Mouse (Mus musculus) midbrain, embryonic 15.5 days (tissue): ENCODE data around the gene Slc25a11. TPM values are rescaled to one million over a fixed set of nuclear protein-coding genes. Genes with fewer than 3 reads are reported as not detected.

Source experiments
- ATAC-seq: fragments of 200-750 bp; cut with Nextera tagmentation; replicated peaks from 2 replicates; pipeline ENCODE4 v1.8.0; 2017; ENCODE audit warnings: moderate TSS enrichment
- H3K27ac ChIP-seq: fragments of 300-500 bp; sonication (generic); 2 replicates; pipeline ENCODE4 v1.5.1; 2015; ENCODE audit warnings: mild to moderate bottlenecking, inconsistent platforms
- H3K27me3 ChIP-seq: fragments of 300-500 bp; sonication (generic); replicated peaks from 2 replicates; pipeline ENCODE4 v1.6.1; 2015; ENCODE audit warnings: inconsistent platforms
- H3K36me3 ChIP-seq: fragments of 300-500 bp; sonication (generic); replicated peaks from 2 replicates; pipeline ENCODE4 v1.6.1; 2015; ENCODE audit warnings: inconsistent platforms
- H3K4me1 ChIP-seq: fragments of 300-500 bp; sonication (generic); 2 replicates; pipeline ENCODE4 v1.6.1; 2015; ENCODE audit warnings: inconsistent platforms
- H3K4me2 ChIP-seq: fragments of 300-500 bp; sonication (generic); 2 replicates; pipeline ENCODE4 v1.6.1; 2015; ENCODE audit warnings: inconsistent platforms, mild to moderate bottlenecking, moderate library complexity
- H3K4me3 ChIP-seq: fragments of 300-500 bp; sonication (generic); 2 replicates; pipeline ENCODE4 v1.5.1; 2015; ENCODE audit warnings: mild to moderate bottlenecking, inconsistent platforms
- H3K9ac ChIP-seq: fragments of 300-500 bp; sonication (generic); 2 replicates; pipeline ENCODE4 v1.6.1; 2015; ENCODE audit warnings: mild to moderate bottlenecking, inconsistent platforms
- H3K9me3 ChIP-seq: fragments of 300-500 bp; sonication (generic); 2 replicates; pipeline ENCODE4 v1.6.1; 2016; ENCODE audit warnings: inconsistent platforms
- WGBS: fragments of 180-500 bp; shearing (Covaris S2); methylation state at CpG from one replicate; pipeline ENCODE4 v1.1.7; 2015; ENCODE audit warnings: mixed read lengths; 5-methylcytosine and 5-hydroxymethylcytosine counted together
- polyA plus RNA-seq: library from polyadenylated mRNA; unstranded; fragments of >200 nt; fragmentation: Nextera tagmentation; extraction: Ambion mirVana; gene quantifications from 2 replicates; pipeline ENCODE4 v1.2.1, GENCODE M21; 2015

Slc25a11 gene
- polyA plus RNA-seq, 1 experiment from 2014 or later, result 180 TPM

DNA sequence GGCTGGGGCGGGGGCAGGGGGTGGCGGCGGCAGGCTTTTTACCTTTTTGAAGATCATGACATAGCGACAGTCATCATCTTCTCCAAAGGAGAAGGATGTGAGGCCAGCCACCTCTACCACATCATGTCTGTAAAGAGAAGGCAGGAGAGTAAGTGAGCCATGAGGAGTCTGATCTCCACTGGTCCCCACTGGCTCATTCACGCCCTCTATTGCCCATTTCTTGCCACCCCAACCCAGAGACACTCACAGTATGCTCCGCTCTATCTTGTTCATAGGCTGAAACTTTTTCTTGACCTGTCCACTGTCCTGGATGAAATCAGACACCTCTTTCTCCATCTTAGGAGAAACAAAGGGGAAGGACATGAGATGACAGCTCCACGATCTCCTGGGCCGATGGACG lies 17.5 kb upstream of the Slc25a11 start:
- Histone ChIP-seq H3K27me3 (no peaks in the 10 kb centered on the region), H3K4me3 (no peak overlapping the region), H3K27ac (no peak overlapping the region), H3K9me3 (no peaks in the 10 kb centered on the region), H3K36me3 (peaks cover 29% of the 10 kb centered on the region), H3K4me1 (peaks cover 15% of the 10 kb centered on the region), H3K9ac (no peak overlapping the region), H3K4me2 (no peak overlapping the region)
- ATAC-seq, result no peak
- WGBS, result 94% methylated on average over 9 of the region's 9 CpGs

DNA sequence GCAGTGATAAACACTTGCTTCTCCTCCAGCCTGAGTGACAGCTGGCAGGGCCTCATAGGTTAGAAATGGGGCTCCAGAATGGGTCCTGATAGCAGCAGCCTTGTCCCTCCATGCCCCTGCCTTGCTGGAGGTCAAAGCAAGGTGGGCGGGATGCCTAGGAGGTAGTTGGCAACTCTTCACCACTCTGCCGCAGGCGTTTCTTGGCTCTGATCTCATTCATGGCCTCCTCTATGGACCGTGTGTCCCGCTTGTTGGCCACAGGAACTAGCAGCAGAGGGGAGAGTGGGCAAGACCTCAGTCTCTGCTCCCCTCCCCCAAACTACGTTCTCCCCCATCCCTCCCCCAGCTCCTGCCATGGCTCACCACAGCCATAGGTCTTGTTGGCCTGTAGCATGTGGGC lies 16.7 kb upstream of the Slc25a11 start:
- Histone ChIP-seq H3K4me2 (no peak overlapping the region), H3K9ac (no peak overlapping the region), H3K9me3 (no peaks in the 10 kb centered on the region), H3K36me3 (peaks cover 29% of the 10 kb centered on the region), H3K27ac (no peak overlapping the region), H3K4me3 (no peak overlapping the region), H3K4me1 (peaks cover 15% of the 10 kb centered on the region), H3K27me3 (no peaks in the 10 kb centered on the region)
- ATAC-seq, result no peak
- 92% methylated on average over 6 of the region's 6 CpGs for WGBS

DNA sequence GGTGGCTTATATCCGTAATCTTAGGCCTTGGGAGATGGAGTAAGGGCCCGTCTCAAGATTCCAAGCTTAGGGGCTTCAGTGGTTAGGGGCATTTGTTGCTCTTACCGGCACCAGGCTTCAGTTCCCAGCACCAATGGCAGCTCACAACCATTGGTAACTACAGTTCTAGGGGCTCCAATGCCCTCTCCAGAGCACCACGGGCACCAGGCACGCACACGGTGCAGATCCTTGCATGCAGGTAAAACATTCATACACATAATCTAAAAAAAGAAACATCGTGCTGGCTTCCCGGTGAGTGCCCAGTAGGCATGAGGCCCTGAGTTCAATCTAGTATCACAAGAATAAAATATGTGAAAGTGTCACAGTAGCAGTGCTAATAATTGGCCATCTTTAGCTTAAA lies 15.8 kb upstream of the Slc25a11 start:
- no peaks in the 10 kb centered on the region for H3K9me3 ChIP-seq
- H3K27me3 ChIP-seq, result no peaks in the 10 kb centered on the region
- ATAC-seq, result no peak
- no peak overlapping the region for H3K4me3 ChIP-seq
- no peak overlapping the region for H3K27ac ChIP-seq
- no peak overlapping the region for H3K4me2 ChIP-seq
- no peak overlapping the region for H3K9ac ChIP-seq
- peaks cover 29% of the 10 kb centered on the region for H3K36me3 ChIP-seq
- H3K4me1 ChIP-seq, result peaks cover 12% of the 10 kb centered on the region
- 86% methylated on average over 8 of the region's 8 CpGs for WGBS

DNA sequence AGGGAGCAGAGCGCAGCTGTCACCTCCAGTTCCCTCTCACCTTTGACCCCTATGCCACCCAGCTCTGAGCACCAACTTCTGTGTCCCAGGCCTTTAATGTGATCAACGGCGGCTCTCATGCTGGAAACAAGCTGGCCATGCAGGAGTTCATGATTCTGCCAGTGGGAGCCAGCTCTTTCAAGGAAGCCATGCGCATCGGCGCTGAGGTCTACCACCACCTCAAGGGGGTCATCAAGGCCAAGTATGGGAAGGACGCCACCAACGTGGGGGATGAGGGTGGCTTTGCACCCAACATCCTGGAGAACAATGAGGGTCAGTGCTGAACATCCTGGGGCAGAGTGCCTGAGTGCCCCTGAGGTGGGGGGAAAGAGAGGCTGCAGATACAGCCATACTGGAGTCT lies 13.3 kb upstream of the Slc25a11 start:
- Histone ChIP-seq H3K4me3 (no peak overlapping the region), H3K27ac (no peak overlapping the region), H3K4me2 (no peak overlapping the region), H3K4me1 (peaks cover 11% of the 10 kb centered on the region), H3K27me3 (0 out of 2 replicates have a peak, but pooled peaks cover 2% of the 10 kb centered on the region), H3K36me3 (peaks cover 29% of the 10 kb centered on the region), H3K9ac (no peak overlapping the region), H3K9me3 (no peaks in the 10 kb centered on the region)
- ATAC-seq, result no peak
- 92% methylated on average over 8 of the region's 8 CpGs for WGBS

DNA sequence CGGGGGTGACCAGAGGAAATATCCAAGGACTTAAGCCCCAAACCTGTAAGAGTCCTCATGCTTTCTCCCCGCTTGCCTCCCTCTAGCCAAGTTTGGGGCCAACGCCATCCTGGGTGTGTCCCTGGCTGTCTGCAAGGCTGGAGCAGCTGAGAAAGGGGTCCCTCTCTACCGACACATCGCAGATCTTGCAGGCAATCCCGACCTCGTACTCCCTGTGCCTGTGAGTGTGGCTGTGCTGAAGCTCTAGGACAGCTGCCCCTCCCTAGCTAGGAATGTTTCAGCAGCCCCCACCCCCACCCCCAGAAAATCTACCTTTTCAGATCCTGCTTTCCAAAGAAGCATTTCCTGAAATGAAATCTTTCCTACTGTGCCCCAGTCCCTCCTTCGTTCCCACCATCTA lies 11.7 kb upstream of the Slc25a11 start:
- 82% methylated on average over 8 of the region's 8 CpGs for WGBS
- peaks cover 17% of the 10 kb centered on the region for H3K36me3 ChIP-seq
- H3K27ac ChIP-seq, result no peak overlapping the region
- H3K4me1 ChIP-seq, result peaks cover 17% of the 10 kb centered on the region
- 0 out of 2 replicates have a peak, but pooled peaks cover 2% of the 10 kb centered on the region for H3K27me3 ChIP-seq
- no peak overlapping the region for H3K4me2 ChIP-seq
- H3K9ac ChIP-seq, result no peak overlapping the region
- no peaks in the 10 kb centered on the region for H3K9me3 ChIP-seq
- no peak overlapping the region for H3K4me3 ChIP-seq
- no peak for ATAC-seq

DNA sequence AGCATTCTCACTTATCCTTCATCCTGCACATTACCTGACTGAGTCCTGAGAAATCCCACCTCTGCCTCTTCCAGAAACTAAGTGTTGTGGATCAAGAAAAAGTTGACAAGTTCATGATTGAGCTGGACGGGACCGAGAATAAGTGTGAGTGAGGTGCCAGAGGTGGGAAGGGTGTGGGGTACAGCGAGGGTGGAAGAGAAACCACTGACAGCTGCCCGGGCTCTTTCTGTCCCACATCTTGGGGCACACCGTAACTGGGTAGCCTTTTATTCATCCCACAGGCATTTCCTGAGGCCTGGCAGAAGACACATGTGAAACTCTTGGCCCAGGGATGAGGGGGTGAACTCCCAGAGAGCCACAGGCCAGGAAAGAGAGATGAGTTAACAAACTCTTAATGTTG lies 11.2 kb upstream of the Slc25a11 start:
- Histone ChIP-seq H3K4me3 (no peak overlapping the region), H3K27me3 (0 out of 2 replicates have a peak, but pooled peaks cover 2% of the 10 kb centered on the region), H3K4me1 (peaks cover 17% of the 10 kb centered on the region), H3K27ac (no peak overlapping the region), H3K4me2 (no peak overlapping the region), H3K9me3 (no peaks in the 10 kb centered on the region), H3K9ac (no peak overlapping the region), H3K36me3 (peaks cover 13% of the 10 kb centered on the region; the same call in 1 of the 2 replicates)
- ATAC-seq, result no peak
- WGBS, result 92% methylated on average over 5 of the region's 5 CpGs

DNA sequence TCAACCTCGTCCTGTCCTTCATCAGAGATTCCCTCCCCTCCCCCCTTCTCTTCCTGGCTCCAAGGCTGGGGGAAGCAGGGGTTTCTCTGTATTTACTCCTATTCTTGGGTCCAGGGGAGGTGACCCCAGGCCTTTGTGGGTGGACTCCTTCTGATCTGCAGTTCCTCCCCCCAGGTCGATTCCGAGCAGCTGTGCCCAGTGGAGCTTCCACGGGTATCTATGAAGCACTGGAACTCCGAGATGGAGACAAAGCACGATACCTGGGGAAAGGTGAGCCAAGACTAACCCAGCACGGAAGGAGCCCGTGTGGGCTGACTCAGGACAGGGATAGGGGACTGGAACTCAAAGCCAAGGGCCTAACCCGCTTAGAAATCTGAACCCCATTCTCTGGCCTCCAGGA lies 10.7 kb upstream of the Slc25a11 start:
- H3K4me2 ChIP-seq, result no peak overlapping the region
- no peak for ATAC-seq
- H3K4me1 ChIP-seq, result peaks cover 20% of the 10 kb centered on the region
- 0 out of 2 replicates have a peak, but pooled peaks cover 2% of the 10 kb centered on the region for H3K27me3 ChIP-seq
- H3K4me3 ChIP-seq, result no peak overlapping the region
- no peak overlapping the region for H3K27ac ChIP-seq
- no peak overlapping the region for H3K9ac ChIP-seq
- H3K36me3 ChIP-seq, result peaks cover 9% of the 10 kb centered on the region; the same call in 1 of the 2 replicates
- 66% methylated on average over 9 of the region's 9 CpGs for WGBS
- H3K9me3 ChIP-seq, result no peaks in the 10 kb centered on the region

DNA sequence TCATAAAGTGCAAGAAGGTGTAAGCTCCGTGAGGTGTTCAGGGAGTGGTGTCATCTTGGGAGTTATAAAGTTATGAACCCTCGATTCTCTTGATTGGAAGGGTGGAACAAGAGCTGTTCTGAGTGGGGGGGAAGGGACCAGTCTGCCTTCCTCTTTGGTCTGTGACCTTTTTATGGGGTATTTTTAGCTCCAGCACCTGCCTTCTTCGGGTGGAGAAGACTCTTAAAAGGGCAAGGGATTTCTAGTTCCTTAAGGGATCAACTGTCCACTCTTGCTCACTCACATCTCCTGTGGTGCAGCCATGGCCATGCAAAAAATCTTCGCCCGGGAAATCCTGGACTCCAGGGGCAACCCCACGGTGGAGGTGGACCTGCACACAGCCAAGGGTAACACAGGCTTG lies 10.3 kb upstream of the Slc25a11 start:
- H3K4me2 ChIP-seq, result no peak overlapping the region
- 53% methylated on average over 6 of the region's 6 CpGs for WGBS
- H3K27ac ChIP-seq, result no peak overlapping the region
- ATAC-seq, result no peak
- 0 out of 2 replicates have a peak, but pooled peaks cover 2% of the 10 kb centered on the region for H3K27me3 ChIP-seq
- H3K4me3 ChIP-seq, result no peak overlapping the region
- H3K9me3 ChIP-seq, result no peaks in the 10 kb centered on the region
- H3K9ac ChIP-seq, result no peak overlapping the region
- peaks cover 6% of the 10 kb centered on the region; the same call in 1 of the 2 replicates for H3K36me3 ChIP-seq
- peaks cover 24% of the 10 kb centered on the region for H3K4me1 ChIP-seq

DNA sequence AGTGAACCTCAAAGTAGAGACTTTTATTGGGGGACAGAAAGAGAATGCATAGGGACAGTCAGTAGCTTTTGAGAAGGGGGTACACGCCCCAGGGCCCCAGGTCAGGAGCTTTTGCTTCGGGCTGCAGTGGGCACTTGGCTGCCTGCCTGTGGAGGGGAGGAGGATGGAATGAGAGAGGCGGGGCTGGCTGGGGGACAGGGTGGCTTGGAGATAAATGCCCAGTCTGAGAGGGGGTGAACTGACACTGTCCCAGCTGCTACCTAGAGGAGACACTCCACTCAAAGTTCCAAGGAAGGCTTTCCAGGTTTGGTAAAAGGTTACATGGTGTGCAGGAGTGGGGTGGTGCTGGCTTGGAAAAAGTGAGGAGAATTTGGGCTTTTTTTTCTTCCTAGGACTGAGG lies 9.7 kb upstream of the Slc25a11 start, which contains the start of gene Eno3:
TSS of gene Eno3 (plus strand) at position 239 of the 400 bp plus-strand sequence.
- peak within 1 kb of the TSS; percentile 99 for H3K4me3 ChIP-seq
- peaks cover 30% of the 10 kb centered on the region for H3K4me1 ChIP-seq
- peaks cover 7% of the 10 kb centered on the region; the same call in 1 of the 2 replicates for H3K36me3 ChIP-seq
- peak within 1 kb of the TSS; percentile 97 for H3K27ac ChIP-seq
- peak within 1 kb of the TSS; percentile 45 for H3K9ac ChIP-seq
- H3K4me2 ChIP-seq, result peak within 1 kb of the TSS; percentile 93
- no peak for ATAC-seq
- H3K27me3 ChIP-seq, result 0 out of 2 replicates have a peak, but pooled peaks cover 2% of the 10 kb centered on the region
- H3K9me3 ChIP-seq, result no peaks in the 10 kb centered on the region
- 19% methylated on average over 3 of the region's 3 CpGs for WGBS

DNA sequence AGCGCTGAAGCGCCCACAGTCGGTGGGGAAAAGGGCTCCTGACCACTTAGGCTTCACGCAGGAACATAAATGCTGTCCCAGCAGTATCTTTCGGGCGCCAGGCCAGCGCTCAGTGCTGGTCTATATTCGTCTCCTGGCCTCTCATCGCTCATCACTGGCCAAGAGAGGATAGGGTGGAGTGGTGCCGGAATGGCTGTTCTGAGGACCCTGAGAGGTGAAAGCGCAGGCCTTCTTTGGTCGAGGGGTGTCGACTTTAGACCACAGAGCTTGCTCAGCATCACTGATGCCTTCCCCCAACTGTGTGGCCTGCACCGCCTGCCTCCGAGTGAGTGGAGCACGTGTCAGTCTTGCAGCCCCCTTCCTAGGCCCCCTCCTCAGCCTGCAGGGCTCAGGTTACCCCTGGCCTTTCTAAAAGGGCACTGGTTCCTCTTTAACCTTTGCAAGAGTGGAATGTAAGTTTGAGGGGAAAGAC lies 9.2 kb upstream of the Slc25a11 start:
- 5% methylated on average over 16 of the region's 16 CpGs for WGBS
- Histone ChIP-seq H3K36me3 (peaks cover 8% of the 10 kb centered on the region; the same call in 1 of the 2 replicates), H3K9me3 (no peaks in the 10 kb centered on the region), H3K4me1 (peaks cover 33% of the 10 kb centered on the region), H3K4me3 (peak overlapping the region; percentile 99), H3K27me3 (0 out of 2 replicates have a peak, but pooled peaks cover 2% of the 10 kb centered on the region), H3K27ac (peak overlapping the region; percentile 97; the same call in 1 of the 2 replicates), H3K9ac (peak overlapping the region; percentile 45), H3K4me2 (peak overlapping the region; percentile 93)
- ATAC-seq, result no peak

DNA sequence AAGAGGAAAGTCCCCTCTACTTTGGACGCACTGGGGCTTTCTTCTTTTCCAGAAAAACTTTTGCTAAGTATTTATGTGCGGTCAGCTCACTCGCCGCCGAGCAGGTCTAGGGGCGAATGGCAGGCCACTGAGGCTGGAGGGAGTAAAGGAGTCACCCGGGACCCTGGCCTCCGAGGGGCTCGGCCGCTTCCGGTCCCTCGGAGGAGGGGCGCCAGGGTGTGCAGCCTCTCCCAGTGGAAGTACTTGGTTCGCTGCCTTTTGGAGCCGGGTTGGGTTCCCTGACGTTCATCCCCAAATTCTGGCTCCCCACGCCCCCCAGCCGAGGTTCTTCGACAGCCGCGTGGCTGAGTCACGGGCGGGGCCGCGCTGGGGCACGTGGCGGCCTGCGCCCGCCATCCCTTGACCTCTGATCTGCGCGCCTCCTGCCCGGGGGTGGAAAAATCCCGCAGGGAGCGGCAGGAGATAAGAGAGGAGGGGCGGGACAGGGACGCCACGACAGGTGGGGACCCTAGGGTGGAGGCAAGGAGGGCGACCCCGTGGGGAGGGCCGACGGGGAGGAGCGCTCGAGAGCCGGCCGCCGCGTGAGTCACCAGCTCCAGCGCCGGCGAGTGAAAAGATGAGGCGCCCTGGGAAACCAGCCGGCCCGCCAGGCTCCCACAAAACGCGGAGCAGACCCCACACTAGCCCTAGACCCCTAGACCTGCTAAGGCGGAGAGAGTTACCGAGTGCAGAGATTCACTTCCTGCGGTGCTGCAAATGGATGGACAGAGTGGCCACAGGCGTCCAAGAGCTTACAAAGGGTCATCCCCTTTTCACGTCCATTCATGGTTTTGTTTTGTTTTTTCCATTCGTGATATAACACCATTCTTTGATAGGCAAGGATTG lies 8.5 kb upstream of the Slc25a11 start:
- H3K27ac ChIP-seq, result peak overlapping the region; percentile 97
- H3K4me3 ChIP-seq, result peak overlapping the region; percentile 99
- no peaks in the 10 kb centered on the region for H3K9me3 ChIP-seq
- H3K4me2 ChIP-seq, result peak overlapping the region; percentile 93
- H3K9ac ChIP-seq, result peak overlapping the region; percentile 99
- H3K27me3 ChIP-seq, result 0 out of 2 replicates have a peak, but pooled peaks cover 2% of the 10 kb centered on the region
- peaks cover 13% of the 10 kb centered on the region for H3K36me3 ChIP-seq
- ATAC-seq, result no peak; the same call in 1 of the 2 replicates
- WGBS, result 1% methylated on average over 59 of the region's 61 CpGs
- peaks cover 36% of the 10 kb centered on the region for H3K4me1 ChIP-seq

DNA sequence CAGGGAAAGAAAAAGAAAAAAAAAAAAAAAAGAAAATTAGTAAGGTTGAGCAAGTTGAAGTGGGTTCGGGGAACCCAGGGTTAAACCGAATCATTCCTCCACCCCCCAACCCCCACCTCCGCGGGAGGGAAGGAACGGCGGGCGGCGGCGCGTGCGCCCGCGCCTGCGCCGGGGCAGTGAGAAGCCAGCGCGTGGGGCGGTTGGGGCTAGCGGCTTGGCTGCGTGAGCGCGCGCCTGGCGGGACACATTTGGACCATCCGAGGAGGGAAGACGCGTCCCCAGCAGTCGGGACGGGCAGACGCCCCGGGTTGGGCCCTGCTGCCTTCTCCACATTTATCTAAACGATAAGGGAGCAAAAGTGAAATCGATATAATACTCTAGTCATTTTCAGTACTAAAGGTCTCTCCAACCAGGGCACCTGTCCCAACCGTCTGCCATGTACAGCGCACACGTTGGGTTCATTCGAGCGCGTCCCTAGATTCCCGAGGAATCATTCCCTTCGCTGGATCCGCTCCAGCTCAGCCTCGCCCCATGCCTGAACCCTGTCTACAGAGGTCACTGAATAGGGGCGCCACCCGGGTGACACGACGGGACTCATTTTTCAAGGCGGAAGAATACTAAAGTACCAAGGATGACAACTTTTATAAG lies 7.8 kb upstream of the Slc25a11 start:
- peak; percentile 63 for ATAC-seq
- Histone ChIP-seq H3K9ac (peak overlapping the region; percentile 99), H3K4me3 (peak overlapping the region; percentile 99), H3K9me3 (no peaks in the 10 kb centered on the region), H3K4me1 (peaks cover 38% of the 10 kb centered on the region), H3K27me3 (0 out of 2 replicates have a peak, but pooled peaks cover 2% of the 10 kb centered on the region), H3K27ac (peak overlapping the region; percentile 97), H3K4me2 (peak overlapping the region; percentile 93), H3K36me3 (peaks cover 19% of the 10 kb centered on the region)
- WGBS, result under 1% methylated on average over 48 of the region's 48 CpGs
